Mouse (Mus musculus) hindbrain, embryonic 12.5 days (tissue): Measurements from ENCODE around the gene Ptpn5. TPM values are rescaled to one million over a fixed set of nuclear protein-coding genes. Genes with fewer than 3 reads are reported as not detected.
A peak's percentile ranks its signal among the peaks of the same experiment; 100 is the strongest.

ENCODE experiments used
- ATAC-seq: fragments of 200-750 bp; cut with Nextera tagmentation; 2 replicates; pipeline ENCODE4 v1.8.0; 2017; ENCODE audit warnings: moderate TSS enrichment; ENCODE audit not compliant: low FRiP score
- H3K27ac ChIP-seq: fragments of 300-500 bp; sonication (generic); 2 replicates; pipeline ENCODE4 v1.5.1; 2016; ENCODE audit warnings: mild to moderate bottlenecking
- H3K27me3 ChIP-seq: fragments of 300-500 bp; sonication (generic); 2 replicates; pipeline ENCODE4 v1.6.1; 2016; ENCODE audit warnings: mild to moderate bottlenecking
- H3K36me3 ChIP-seq: fragments of 300-500 bp; sonication (generic); 2 replicates; pipeline ENCODE4 v1.6.1; 2016; ENCODE audit warnings: mild to moderate bottlenecking
- H3K4me1 ChIP-seq: fragments of 300-500 bp; sonication (generic); 2 replicates; pipeline ENCODE4 v1.6.1; 2016
- H3K4me2 ChIP-seq: fragments of 300-500 bp; sonication (generic); replicated peaks from 2 replicates; pipeline ENCODE4 v1.6.1; 2016; ENCODE audit warnings: mild to moderate bottlenecking
- H3K4me3 ChIP-seq: fragments of 300-500 bp; sonication (generic); 2 replicates; pipeline ENCODE4 v1.5.1; 2016; ENCODE audit warnings: mild to moderate bottlenecking
- H3K9ac ChIP-seq: fragments of 300-500 bp; sonication (generic); 2 replicates; pipeline ENCODE4 v1.6.1; 2016; ENCODE audit warnings: mild to moderate bottlenecking, moderate library complexity
- H3K9me3 ChIP-seq: fragments of 300-500 bp; sonication (generic); replicated peaks from 2 replicates; pipeline ENCODE4 v1.6.1; 2016; ENCODE audit warnings: mild to moderate bottlenecking
- WGBS: fragments of 180-500 bp; shearing (Covaris S2); methylation state at CpG from one replicate; pipeline ENCODE4 v1.1.7; 2016; 5-methylcytosine and 5-hydroxymethylcytosine counted together
- polyA plus RNA-seq: library from polyadenylated mRNA; unstranded; fragments of >200 nt; fragmentation: Nextera tagmentation; extraction: Ambion mirVana; gene quantifications from 2 replicates; pipeline ENCODE4 v1.2.1, GENCODE M21; 2016

The Ptpn5 gene
- polyA plus RNA-seq, 1 experiment from 2014 or later: 63.1 TPM

DNA sequence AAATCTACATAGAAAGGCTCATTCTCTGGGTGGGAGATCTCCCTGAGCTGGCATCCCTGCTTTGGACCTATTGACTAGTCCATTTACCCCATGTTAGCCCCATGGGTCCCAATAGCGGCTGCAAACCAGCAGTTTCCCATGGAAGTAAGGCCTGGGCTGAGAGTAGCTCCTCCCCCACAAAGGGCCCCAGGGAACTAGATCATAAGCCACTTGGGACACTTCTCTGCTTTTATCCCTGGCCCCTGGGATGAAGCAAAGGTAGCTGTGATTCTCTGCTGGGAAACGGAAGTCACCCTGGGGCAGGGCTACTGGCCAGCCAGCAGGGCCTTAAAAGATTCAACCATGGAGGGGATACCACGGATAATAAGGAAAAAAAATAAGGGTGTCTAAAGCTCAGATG lies 56.8 kb downstream of the Ptpn5 start:
- no peaks in the 10 kb centered on the region for H3K27me3 ChIP-seq
- H3K4me1 ChIP-seq: peaks cover 3% of the 10 kb centered on the region; the same call in 1 of the 2 replicates
- no peak for ATAC-seq
- no peak overlapping the region for H3K27ac ChIP-seq
- no peak overlapping the region for H3K4me2 ChIP-seq
- no peak overlapping the region for H3K9ac ChIP-seq
- peaks cover 10% of the 10 kb centered on the region; the same call in 1 of the 2 replicates for H3K36me3 ChIP-seq
- no peak overlapping the region for H3K4me3 ChIP-seq
- WGBS: 71% methylated on average over 3 of the region's 3 CpGs
- H3K9me3 ChIP-seq: no peaks in the 10 kb centered on the region

- 88% methylated on average over 6 of the region's 6 CpGs for WGBS
- peaks cover 10% of the 10 kb centered on the region; the same call in 1 of the 2 replicates for H3K36me3 ChIP-seq
- H3K9me3 ChIP-seq: no peaks in the 10 kb centered on the region
- ATAC-seq: no peak
- H3K4me1 ChIP-seq: peaks cover 3% of the 10 kb centered on the region; the same call in 1 of the 2 replicates
- no peak overlapping the region for H3K4me3 ChIP-seq
- no peak overlapping the region for H3K9ac ChIP-seq
- H3K4me2 ChIP-seq: no peak overlapping the region
- H3K27me3 ChIP-seq: no peaks in the 10 kb centered on the region
- no peak overlapping the region for H3K27ac ChIP-seq
Observed at GRCm38 (mm10) chr7:47076193-47076592, 57.3 kb downstream of the Ptpn5 start.

GRCm38 (mm10) chr7:47073536-47074521 lies 59.7 kb downstream of the Ptpn5 start:
- Histone ChIP-seq H3K36me3 (peaks cover 6% of the 10 kb centered on the region; the same call in 1 of the 2 replicates), H3K9me3 (no peaks in the 10 kb centered on the region), H3K4me2 (no peak overlapping the region), H3K4me3 (no peak overlapping the region), H3K4me1 (no peaks in the 10 kb centered on the region), H3K27me3 (no peaks in the 10 kb centered on the region), H3K9ac (no peak overlapping the region), H3K27ac (peak overlapping the region; percentile 18; the same call in 1 of the 2 replicates)
- 61% methylated on average over 18 of the region's 18 CpGs for WGBS
- ATAC-seq: no peak

DNA sequence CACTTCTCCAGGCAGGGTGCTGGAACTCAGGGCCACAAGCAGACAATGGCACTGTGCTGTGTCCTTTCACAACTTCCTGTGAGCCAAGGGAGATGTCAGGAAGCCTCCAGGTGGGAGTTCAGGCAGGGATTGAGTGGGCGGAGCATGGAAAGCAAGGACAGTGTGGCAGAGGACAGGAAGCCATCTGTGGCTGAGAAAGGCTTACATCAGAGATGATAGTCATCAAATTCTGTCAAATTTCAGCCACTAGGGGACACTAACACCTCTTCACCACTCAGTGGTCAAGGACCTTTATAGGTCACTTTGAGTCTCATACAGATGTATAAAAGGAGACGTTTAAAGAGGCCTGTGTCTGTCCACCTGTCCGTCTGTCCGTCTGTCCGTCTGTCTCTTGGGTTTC lies 60.9 kb downstream of the Ptpn5 start:
- no peaks in the 10 kb centered on the region; the same call in 1 of the 2 replicates for H3K36me3 ChIP-seq
- H3K4me3 ChIP-seq: no peak overlapping the region
- no peaks in the 10 kb centered on the region for H3K4me1 ChIP-seq
- WGBS: 78% methylated on average over 5 of the region's 5 CpGs
- no peak overlapping the region for H3K9ac ChIP-seq
- no peaks in the 10 kb centered on the region for H3K27me3 ChIP-seq
- no peak for ATAC-seq
- no peak overlapping the region for H3K4me2 ChIP-seq
- no peaks in the 10 kb centered on the region for H3K9me3 ChIP-seq
- H3K27ac ChIP-seq: no peak overlapping the region

- Histone ChIP-seq H3K9ac (no peak overlapping the region), H3K9me3 (no peaks in the 10 kb centered on the region), H3K4me3 (no peak overlapping the region), H3K4me2 (no peak overlapping the region), H3K4me1 (no peaks in the 10 kb centered on the region), H3K27me3 (no peaks in the 10 kb centered on the region), H3K36me3 (no peaks in the 10 kb centered on the region), H3K27ac (no peak overlapping the region)
- 69% methylated on average over 5 of the region's 5 CpGs for WGBS
- no peak for ATAC-seq
Observed at GRCm38 (mm10) chr7:47067879-47068278, 65.6 kb downstream of the Ptpn5 start.

GRCm38 (mm10) chr7:47066942-47067341 lies 66.5 kb downstream of the Ptpn5 start:
- Histone ChIP-seq H3K9me3 (no peaks in the 10 kb centered on the region), H3K4me3 (no peak overlapping the region), H3K27ac (no peak overlapping the region), H3K27me3 (no peaks in the 10 kb centered on the region), H3K36me3 (no peaks in the 10 kb centered on the region), H3K4me2 (no peak overlapping the region), H3K9ac (no peak overlapping the region), H3K4me1 (no peaks in the 10 kb centered on the region)
- no peak for ATAC-seq
- WGBS: 82% methylated on average over 3 of the region's 3 CpGs

- WGBS: 85% methylated on average over 5 of the region's 5 CpGs
- no peaks in the 10 kb centered on the region for H3K4me1 ChIP-seq
- no peak overlapping the region for H3K9ac ChIP-seq
- H3K27me3 ChIP-seq: no peaks in the 10 kb centered on the region
- H3K27ac ChIP-seq: no peak overlapping the region
- ATAC-seq: no peak
- no peaks in the 10 kb centered on the region for H3K36me3 ChIP-seq
- H3K4me3 ChIP-seq: no peak overlapping the region
- H3K9me3 ChIP-seq: no peaks in the 10 kb centered on the region
- no peak overlapping the region for H3K4me2 ChIP-seq
Observed at GRCm38 (mm10) chr7:47061560-47061959, 71.9 kb downstream of the Ptpn5 start.

DNA sequence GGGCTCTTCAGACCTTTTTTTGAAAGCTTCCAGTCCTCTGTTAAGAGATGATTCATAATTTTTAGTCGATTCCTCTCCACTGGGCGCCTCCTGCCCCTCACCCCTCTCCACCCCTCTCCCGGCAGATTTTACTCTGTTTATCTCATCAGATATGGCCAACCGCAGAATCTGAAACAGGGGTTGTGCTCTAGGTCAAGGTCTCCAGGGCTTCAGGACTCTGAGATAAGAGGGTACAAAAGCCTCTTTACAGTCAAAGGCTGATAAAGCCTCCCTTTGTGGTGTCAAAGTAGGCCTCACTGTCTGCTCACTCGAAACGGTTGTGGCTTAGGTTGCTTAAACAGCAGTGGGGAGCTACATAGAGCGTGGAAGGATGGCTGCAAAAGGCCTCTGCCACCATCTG lies 74.1 kb downstream of the Ptpn5 start:
- no peaks in the 10 kb centered on the region for H3K27me3 ChIP-seq
- no peaks in the 10 kb centered on the region for H3K4me1 ChIP-seq
- no peak overlapping the region for H3K4me2 ChIP-seq
- H3K4me3 ChIP-seq: no peak overlapping the region
- H3K9ac ChIP-seq: no peak overlapping the region
- no peaks in the 10 kb centered on the region for H3K9me3 ChIP-seq
- 78% methylated on average over 7 of the region's 7 CpGs for WGBS
- H3K27ac ChIP-seq: no peak overlapping the region
- no peak for ATAC-seq
- peaks cover 1% of the 10 kb centered on the region for H3K36me3 ChIP-seq

DNA sequence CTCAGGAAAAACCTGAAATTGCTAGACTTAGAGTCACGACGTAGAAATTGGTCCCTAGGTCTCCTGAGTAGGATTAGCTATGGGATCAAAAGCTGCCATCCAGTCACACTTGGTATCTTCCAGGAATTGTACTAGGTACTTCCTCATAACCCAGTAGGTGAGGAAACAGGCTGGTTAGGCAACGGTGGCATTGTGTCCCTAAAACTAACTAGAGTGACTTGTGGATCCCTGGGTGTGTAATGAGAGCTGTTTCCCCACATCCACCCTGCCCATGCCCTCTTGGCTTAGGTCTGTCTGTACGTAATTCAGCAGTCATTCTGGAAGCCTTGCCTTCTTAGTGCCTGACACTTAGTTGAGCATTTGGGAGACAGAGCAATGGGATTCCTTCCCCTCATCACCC lies 77.2 kb downstream of the Ptpn5 start:
- peaks cover 12% of the 10 kb centered on the region for H3K36me3 ChIP-seq
- no peak overlapping the region for H3K9ac ChIP-seq
- H3K9me3 ChIP-seq: no peaks in the 10 kb centered on the region
- H3K4me1 ChIP-seq: peaks cover 17% of the 10 kb centered on the region
- no peak overlapping the region for H3K27ac ChIP-seq
- no peak overlapping the region for H3K4me3 ChIP-seq
- no peak overlapping the region for H3K4me2 ChIP-seq
- ATAC-seq: no peak
- no peaks in the 10 kb centered on the region for H3K27me3 ChIP-seq
- WGBS: 90% methylated on average over 4 of the region's 4 CpGs

- WGBS: 84% methylated on average over 9 of the region's 9 CpGs
- H3K9me3 ChIP-seq: no peaks in the 10 kb centered on the region
- H3K4me2 ChIP-seq: no peak overlapping the region
- peaks cover 12% of the 10 kb centered on the region for H3K36me3 ChIP-seq
- H3K4me1 ChIP-seq: peaks cover 22% of the 10 kb centered on the region
- H3K27me3 ChIP-seq: no peaks in the 10 kb centered on the region
- ATAC-seq: no peak
- H3K27ac ChIP-seq: no peak overlapping the region
- H3K4me3 ChIP-seq: no peak overlapping the region
- H3K9ac ChIP-seq: no peak overlapping the region
Observed at GRCm38 (mm10) chr7:47055744-47056143, 77.7 kb downstream of the Ptpn5 start.

GRCm38 (mm10) chr7:47054666-47055065 lies 78.8 kb downstream of the Ptpn5 start:
- Histone ChIP-seq H3K27me3 (no peaks in the 10 kb centered on the region), H3K9ac (no peak overlapping the region), H3K4me3 (no peak overlapping the region), H3K36me3 (peaks cover 12% of the 10 kb centered on the region), H3K27ac (no peak overlapping the region), H3K4me2 (no peak overlapping the region), H3K9me3 (no peaks in the 10 kb centered on the region), H3K4me1 (peaks cover 22% of the 10 kb centered on the region)
- ATAC-seq: no peak
- 77% methylated on average over 2 of the region's 2 CpGs for WGBS

DNA sequence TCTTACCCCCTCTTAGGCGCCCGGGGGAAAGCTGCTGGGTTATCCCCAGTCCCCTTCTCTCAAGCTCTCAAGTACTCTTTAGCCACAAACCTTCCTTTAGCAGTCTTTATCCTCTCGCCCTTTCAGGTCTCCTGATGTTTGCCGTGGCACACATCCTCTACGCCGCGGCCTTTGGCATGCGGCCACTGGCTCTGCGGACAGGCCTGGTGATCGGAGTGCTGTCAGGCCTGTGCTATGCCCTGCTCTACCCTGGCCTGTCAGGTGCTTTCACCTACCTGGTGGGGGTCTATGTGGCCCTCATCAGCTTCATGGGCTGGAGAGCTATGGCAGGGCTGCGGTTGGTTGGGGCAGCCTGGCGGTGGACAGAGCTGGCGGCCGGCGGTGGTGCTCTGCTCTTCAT lies 80.2 kb downstream of the Ptpn5 start:
- peaks cover 12% of the 10 kb centered on the region for H3K36me3 ChIP-seq
- H3K4me1 ChIP-seq: peaks cover 22% of the 10 kb centered on the region
- no peak for ATAC-seq
- no peak overlapping the region for H3K27ac ChIP-seq
- 0 out of 2 replicates have a peak, but pooled peaks cover 3% of the 10 kb centered on the region for H3K27me3 ChIP-seq
- WGBS: 94% methylated on average over 15 of the region's 15 CpGs
- no peak overlapping the region for H3K9ac ChIP-seq
- no peak overlapping the region for H3K4me2 ChIP-seq
- no peaks in the 10 kb centered on the region for H3K9me3 ChIP-seq
- H3K4me3 ChIP-seq: no peak overlapping the region
